Mouse (Mus musculus) yolk sac, embryonic 10.5 days (tissue): Measurements from ENCODE around the gene Mtx1.
A peak's percentile ranks its signal among the peaks of the same experiment; 100 is the strongest.
"Not testable (repeated sequence)": the region's sequence is repeated elsewhere in the genome, so short reads cannot be mapped to it uniquely, and the experiment has no call there.

Source experiments
- DNase-seq: peaks from one replicate; pipeline ENCODE4 v3.0.0-alpha.2; 2017; ENCODE audit warnings: low spot score

Mtx1 gene

DNA sequence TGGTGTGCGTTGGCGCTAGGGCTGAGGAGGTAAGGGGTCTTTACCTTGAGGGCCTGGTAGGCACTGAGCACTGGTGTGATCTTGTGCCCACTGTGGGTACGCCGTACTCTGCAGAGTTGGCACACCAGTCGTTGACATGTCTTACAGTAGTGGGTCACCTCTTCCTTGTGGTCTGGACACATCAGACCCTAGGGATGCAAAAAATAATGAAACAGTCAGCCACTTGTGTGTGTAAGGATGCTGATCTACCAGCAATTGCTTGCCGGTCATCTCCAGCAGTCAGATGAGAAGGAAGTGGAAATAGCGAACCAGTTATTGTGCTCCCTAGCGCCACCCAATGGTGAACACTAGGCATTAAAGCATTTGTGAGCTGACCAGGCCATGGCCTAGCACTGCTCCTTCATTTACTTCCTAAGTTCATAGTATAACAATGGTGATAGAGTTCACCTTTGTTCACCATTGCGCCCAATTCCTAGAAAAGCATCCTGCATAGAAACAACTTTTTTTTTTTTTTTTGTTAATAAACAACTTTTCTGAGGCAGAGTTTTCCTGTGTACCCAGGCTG is 15.5 kb upstream of the Mtx1 start:
- peak; percentile 85 for DNase-seq

DNA sequence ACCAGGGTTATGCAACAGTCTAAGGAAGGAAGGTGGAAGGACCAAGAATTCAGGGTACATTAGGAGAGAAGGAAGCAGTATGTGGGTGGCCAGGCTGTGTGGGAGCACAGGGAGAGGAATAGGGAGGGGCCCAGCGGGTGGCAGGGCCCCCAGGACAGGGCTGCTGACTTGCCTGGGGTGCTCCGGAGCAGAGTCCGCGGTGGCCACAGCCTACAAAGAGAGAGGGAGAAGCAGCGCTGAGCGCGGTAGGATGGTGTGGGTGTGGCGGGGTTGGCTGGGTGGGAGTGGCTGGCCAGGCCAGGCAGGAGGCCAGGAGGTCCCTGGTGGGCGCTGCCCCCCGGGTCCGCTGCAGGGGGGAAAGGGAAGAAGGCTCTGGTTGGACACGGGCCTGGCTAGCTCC is 11.6 kb upstream of the Mtx1 start:
- peak; percentile 82 for DNase-seq

DNA sequence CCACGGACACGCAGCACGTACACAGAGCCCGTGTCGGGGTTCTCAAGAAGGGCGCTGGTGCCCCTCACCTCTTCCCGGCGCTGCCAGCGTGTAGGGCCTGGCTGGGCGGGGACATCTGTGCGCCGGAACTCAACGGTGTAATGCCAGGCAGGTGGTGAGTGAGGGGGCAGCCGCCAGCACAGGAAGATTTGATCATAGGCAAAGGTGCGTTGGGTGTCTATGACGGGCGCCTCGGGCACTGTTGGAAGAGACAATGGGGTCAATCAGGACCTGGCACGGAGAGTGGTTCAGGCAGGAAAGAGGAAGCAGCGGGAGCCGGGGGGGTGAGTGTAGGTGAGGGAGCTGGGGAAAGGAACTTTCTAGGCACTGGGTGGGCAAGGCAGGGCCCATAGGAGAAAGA is 10.8 kb upstream of the Mtx1 start:
- no peak for DNase-seq

DNA sequence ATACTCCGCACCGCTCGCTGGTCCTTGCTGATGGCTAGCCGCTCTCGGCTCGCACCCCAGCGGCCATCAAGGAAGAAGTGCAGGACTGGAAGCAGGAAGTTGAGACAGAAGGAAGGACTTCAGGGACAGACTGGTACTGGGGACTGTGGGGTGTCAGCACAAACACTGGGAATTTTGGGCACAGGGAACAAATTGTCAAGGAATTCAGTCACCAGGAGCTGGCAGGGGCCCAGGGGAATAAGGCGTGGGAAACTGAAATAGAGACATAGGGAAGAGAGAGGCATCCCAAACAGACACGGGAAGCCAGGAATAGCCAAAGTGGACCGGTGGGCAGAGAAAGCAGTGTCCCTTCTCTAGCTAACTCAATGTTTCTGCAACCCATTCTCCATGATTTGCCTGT is 9.6 kb upstream of the Mtx1 start:
- no peak for DNase-seq

DNA sequence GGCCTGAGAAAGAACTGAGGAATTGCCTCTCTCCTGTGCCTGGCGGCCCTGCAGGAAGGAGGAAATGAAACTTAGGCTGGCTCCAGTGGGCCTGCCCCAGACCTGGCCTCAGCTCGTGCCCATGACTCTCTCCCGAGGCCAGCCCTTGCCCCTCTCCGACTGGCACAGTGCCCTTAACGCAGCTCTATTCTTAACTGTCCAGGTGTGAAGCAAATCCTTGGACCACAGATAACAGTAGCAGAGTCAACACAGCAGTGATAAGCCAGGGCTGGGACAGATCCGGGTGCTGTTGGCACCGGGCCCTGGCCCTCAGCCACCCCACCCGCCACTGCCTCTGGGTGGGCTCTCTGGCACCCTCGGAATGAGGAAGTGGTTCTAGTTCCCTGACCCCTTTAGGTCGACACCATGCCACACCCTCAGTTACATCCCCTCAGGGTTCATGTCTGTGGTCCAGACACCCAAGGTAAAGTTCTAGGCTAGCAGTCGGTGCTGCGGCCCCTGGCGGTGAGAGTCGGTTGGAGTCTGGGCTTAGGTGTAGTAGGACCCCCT is 6.7 kb upstream of the Mtx1 start:
- DNase-seq, result no peak

DNA sequence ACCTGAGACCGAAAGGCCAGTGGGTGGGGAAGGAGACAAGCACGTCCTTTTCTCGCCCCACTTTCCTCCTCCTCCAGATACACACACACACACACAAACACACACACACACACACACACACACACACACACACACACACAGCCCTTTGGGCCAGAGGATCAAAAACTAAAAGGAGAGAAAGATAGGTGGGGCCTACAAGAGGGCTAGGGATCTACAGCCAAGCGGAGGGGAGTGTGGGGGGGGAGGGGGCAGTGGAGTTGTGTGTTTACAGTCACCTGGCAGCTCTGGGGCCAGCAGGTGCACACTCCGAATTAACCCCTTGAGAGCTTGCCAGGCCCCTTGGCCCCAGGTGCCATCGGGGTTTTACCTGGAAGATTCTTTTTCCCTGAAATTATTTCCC is 5.7 kb upstream of the Mtx1 start:
- no peak for DNase-seq

DNA sequence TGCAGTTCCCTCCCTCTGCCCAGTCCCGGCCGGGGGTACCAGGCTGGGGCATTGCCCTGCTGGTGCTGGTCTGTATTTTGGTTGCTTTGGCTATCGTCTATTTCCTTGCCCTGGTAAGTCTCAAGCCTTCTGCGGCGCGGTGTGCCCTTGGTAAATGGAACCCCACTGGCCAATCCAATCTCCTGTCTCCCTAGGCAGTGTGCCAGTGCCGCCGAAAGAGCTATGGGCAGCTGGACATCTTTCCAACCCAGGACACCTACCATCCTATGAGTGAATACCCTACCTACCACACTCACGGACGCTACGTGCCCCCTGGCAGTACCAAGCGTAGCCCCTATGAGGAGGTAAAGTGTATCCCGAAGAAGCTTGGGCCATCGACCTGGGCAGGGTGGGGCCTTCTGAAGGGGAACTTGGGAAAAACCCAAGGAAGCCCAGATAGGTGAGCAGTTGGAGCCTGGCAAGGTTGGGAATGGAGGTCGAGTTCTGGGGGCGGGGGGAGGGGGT is 4.9 kb upstream of the Mtx1 start:
- DNase-seq, result no peak

DNA sequence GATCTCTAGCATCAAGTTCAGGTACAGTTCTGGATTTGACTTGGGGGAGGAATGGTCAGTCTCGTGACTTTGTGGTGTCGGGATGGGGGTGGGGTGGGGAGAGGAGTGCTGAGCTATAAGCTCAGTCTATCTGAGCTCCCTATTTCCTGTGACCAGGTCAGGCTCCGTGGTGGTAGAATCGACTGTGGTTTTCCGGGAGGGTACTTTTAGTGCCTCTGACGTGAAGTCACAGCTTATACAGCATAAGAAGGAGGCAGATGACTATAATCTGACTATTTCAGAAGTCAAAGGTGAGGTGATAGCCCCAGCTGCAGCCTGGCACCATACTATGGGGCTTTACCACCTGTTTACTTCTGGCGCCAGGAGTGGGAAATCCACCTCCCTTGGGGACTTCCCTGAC is 4.5 kb upstream of the Mtx1 start:
- no peak for DNase-seq

DNA sequence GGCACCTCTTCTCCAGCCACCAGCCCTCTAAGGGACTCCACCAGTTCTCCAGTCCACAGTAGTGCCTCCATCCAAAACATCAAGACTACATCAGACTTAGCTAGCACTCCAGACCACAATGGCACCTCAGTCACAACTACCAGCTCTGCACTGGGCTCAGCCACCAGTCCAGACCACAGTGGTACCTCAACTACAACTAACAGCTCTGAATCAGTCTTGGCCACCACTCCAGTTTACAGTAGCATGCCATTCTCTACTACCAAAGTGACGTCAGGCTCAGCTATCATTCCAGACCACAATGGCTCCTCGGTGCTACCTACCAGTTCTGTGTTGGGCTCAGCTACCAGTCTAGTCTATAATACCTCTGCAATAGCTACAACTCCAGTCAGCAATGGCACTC is 3.7 kb upstream of the Mtx1 start:
- DNase-seq, result no peak

DNA sequence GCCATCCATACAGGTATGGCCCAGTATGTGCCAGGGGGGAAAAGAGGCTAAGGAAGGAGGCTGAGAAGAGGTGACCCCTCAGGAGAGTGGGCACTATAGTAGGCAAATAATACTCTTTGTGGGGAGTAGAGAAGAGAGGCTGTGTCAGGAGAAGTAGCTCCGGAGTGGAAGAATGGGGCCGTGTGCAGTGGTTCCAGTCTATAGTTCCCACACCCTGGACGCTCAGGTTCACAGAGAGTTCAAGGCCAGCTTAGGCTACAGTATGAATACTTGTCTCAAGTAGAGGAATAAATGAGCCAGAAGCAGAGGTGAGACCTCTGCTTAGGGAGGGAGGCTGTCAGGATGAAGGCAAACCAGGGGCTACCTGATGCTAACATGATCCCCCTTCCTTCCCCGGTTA is 2.4 kb upstream of the Mtx1 start:
- no peak for DNase-seq

DNA sequence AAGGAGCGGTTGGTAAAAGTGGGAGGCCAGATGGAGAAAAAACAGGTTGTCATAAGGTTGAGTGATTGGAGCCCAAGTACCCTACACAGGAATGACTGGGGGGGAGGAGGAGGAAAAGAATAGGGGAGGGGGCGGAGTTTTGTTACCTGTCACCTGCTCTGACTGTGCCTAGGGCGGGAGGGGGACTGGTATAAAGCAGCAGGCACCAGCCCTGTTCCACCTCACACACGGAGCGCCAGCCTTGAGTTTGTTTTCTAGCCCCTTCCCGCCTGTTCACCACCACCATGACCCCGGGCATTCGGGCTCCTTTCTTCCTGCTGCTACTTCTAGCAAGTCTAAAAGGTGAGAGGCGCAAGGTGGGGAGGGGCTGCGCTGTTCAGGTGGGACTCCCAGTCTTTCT is 1.9 kb upstream of the Mtx1 start, which contains the start of gene Muc1:
Muc1 (plus strand) TSS at position 222 of the 400 bp plus-strand sequence.
- no peak for DNase-seq

DNA sequence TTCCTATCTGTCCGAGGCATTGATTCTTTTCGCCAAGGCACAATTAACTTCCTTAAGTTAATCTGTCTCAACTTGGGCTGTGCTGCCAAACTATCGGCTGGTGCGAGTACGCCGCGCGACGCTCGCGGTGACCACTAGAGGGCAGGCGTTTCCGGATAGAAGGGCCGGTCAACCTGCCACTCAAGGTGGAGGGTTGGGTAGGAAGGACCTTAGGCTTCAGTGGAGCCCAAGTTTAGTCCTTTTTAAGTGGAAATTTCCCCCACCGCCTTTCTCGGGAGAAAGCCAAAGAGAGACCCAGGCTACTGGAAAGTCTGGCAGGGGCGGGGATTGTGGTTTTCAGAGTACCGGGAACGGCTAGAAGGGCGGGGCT is 1.3 kb upstream of the Mtx1 start:
- peak; percentile 86 for DNase-seq

DNA sequence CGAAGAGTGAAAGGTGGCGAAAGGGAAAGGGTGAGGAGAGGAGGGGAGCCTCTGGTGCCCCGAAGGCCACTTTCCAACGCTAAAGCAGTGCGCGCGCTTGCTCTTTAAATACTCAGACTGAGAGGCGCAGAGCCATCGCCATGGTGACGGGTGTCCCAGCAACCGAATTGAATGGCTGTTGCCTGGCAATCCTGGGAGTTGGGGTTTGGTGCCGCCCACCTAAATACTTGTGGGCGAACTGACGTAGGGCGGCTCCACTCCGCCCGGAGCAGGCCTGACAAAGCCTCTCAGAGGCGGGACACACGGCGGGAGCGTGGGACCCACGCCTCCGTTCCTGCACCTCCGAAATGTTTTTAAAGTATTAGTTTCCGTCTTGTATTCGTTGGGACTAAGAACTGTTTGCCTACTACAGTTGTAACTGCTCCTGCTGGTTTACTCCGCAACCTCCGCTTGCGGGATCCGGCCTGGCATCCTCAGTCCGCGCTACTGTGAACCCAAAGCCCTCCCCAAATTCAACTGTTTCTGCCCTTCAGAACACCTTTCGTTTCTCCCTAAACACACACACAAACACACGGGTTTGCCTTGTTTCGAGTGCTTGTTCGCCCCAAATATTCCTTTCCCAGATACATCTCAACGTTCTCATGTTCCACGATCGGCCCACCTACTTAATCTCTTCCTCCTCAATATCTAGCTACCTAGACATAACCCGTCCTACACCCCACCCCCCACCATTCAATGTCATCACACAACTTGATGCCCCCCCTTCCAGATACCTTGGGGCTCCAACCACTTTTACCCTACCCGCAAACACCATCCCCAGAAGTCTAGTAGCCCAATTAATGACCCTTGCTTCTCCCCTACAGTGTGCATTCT is 655 bp upstream of the Mtx1 start:
- DNase-seq, result peak; percentile 87

DNA sequence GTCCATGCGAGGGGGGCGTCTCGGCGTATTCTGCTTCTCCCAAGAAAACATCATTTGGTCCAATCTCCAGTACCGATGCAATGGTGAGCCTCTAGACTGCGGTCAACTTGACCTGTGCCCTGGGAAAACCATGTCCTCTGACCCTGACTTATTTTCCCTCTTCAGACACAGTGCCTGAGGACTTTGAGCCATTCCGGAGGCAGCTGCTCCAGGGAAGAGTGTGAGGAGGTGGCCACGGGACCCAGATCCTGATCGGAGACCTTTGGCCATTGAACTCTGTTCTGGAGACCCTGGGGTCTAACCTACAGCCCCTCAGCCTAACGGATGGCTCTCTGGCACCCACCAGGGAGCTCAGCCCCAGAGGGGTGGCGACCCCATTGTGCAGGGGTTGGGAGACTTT is 527 bp downstream of the Mtx1 start:
- DNase-seq, result peak; percentile 83

DNA sequence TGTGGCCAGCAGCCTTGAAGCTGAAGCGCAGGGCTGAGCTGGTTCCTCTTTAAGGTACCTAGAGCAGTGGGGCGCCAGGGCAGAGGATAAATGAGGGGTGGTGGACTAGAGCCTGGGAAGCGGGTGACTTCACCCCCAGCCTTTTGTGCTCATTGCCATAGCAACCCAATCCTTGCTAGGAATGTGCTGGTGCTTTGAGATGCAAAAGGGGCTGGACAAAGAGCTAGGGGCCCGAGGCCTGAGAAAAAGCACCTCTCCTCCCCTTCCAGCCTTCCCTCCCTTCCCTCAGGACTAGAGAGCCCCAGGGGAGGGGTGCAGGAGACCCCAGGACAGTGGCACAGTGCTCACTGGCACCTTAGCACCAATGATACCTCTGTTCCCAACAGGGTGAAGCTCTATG is 970 bp downstream of the Mtx1 start:
- no peak for DNase-seq

DNA sequence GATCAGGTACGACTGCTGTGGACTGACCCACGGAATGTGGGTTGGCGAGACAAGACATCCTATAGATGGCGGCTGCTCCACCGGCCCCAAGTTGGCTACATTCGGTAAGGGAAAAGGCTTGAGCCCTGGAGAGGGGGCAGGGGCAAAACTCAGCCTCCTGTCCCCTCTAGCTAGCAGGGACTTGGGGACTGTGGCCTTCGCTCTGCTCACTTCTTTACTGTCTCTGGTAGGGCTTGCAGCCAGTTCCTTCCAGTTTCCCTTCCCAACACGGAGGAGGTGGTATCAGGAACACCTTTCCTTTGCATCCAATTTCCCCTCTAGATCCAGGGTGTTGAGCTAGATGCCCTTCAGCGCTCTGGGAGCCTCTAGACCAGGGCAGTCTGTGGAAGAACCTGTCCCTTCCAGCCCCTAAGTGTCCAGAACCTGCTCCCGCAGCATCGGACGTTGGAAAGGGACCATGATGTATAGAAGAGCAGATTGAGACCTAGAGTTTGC is 1.5 kb downstream of the Mtx1 start:
- no peak for DNase-seq

DNA sequence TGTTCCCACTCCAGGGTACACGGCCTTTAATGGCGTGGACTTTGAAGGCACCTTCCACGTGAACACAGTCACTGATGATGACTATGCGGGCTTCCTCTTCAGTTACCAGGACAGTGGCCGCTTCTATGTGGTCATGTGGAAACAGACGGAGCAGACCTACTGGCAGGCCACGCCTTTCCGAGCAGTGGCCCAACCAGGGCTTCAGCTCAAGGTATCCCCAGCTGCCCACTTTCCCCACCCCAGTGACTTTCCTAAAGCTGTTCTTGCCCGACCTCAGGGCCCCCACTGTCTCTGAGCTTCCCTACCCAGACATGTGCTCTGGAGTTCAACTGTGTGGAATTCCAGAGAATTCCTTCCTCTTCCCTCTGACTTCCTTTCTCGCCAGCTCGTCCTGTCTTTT is 2.1 kb downstream of the Mtx1 start:
- DNase-seq, result no peak

DNA sequence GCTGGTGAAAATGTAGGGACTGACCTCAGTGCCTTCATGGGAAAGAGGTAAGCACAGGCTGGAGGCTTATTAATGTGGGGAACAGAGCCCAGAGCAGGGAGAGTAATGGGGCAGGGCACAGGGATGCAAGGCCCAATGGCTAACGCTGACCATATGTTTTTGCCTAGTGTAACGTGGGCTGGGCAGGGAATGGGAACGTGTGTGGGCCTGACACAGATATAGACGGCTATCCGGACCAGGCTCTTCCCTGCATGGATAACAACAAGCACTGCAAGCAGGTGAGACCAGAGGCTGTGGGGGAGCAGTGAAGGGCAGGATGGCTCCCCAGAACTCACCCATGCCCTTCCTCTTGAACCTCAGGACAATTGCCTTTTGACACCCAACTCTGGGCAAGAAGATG is 5.7 kb downstream of the Mtx1 start:
- no peak for DNase-seq

DNA sequence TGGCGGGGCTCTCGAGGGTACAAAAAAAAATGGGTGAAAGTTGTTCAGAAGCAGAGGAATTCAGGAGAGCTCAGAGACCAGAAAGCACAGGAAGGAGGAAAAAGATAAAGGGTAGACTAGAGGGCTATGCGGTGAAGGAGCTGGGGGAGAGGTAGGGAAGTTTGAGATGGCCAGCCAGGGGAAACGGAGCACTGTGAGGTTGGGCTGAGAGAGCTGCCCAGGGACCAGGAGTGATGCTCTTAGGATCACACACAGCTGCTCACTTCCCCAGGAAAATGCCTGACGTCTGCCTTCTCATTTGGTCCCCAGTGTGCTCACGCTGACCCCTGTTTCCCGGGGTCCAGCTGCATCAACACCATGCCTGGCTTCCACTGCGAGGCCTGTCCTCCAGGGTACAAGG is 7.3 kb downstream of the Mtx1 start:
- no peak for DNase-seq

DNA sequence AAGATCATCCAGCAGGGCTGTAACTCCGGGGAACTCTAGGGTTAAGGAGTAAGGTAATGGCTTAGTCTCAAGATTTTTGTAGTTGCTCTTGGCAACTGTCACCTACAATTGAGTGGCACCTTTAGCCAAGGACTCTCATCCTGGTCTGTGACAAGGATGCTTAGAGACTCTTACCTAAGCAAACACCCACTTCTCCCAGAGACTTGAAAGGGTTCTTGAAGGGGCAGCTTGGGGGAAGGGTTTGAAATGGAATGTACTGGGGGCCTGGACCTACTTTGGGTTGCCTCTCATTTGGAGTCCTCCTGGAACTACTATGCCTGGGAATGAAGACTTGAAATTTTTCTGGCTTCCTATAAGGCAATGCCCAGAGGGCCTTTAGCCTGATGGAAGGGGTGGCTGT is 8.6 kb downstream of the Mtx1 start:
- no peak for DNase-seq

DNA sequence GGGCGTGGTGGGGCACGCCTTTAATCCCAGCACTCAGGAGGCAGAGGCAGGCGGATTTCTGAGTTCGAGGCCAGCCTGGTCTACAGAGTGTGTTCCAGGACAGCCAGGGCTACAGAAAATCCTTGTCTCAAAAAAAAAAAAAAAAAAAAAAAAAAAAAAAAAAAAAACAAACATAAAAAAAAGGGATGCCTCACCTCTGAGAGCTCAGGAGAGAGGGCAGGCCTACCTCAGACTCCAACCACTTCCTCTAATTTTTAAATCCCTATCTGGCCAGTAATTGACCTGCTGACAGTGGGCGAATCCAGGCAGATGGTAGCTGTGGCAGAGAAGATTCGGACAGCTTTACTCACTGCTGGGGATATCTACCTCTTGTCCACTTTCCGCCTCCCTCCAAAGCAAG is 10.5 kb downstream of the Mtx1 start:
- DNase-seq, result not testable (repeated sequence)

DNA sequence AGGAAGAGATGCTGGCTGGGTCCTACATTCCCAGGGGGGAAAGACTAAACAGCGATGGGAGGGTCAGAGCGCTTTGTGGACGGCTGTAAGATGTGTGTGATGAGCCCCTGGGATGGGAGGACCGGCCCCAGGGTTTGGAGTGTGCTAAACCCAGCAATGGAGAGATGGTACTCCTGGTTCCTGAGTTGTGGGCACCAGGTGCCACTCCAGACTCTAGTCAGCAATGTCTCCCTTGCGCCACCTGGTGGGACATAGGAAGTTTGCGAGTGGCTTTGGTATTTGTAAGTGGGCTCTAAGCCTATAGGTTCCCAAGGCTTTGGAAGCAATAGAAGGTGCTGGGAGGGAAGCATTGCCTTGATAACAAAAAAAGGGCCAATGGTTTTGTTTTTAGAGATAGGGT is 11.0 kb downstream of the Mtx1 start:
- peak; percentile 77 for DNase-seq

DNA sequence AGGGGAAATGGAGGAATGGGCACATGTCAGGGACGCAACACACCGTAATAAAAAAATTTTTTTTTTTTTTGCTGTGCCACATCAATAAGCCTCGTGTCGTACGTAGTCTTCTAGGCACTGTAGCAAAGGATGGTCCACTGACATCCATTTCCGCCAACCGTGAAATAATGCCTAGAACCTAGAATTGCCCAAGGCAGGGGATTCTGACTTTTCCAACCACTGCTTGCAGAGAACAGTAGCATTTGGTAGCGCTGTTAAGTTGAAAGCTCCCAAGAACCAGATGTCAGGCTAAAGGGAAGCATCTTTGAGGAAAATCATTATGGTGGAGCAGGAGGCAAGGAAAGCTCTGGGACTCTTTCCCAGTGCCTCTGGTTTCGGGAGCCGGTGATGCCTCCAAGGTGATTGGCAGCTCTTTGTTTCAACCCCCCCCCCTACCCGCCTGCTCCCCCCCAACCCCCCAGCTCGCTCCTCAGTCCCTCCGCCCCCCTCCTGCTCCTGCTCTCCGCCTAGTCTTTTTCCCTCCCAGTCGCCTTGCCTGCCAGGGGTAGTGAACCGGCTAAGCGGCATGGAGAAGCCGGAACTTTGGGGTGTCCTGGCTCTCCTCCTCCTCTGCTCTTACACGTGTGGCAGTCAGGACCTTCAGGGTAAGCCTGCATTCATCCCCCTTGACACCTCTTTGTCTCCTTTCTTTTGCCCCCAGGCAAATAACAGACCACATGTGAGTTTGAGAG is 12.0 kb downstream of the Mtx1 start, which contains the start of gene Thbs3:
Thbs3 (plus strand) TSS at position 500 of the 731 bp plus-strand sequence.
- DNase-seq, result no peak
